Mouse (Mus musculus): ENCODE measurements around the gene P2ry12.

The P2ry12 gene

GRCm38 (mm10) chr3:59230912-59231311, 31.8 kb downstream of the P2ry12 start:
- no peak for DNase-seq

- DNase-seq, result peak; percentile 22 to 27
Measured at GRCm38 (mm10) chr3:59228730-59229551, 33.7 kb downstream of the P2ry12 start.

GRCm38 (mm10) chr3:59227696-59228095, 35.0 kb downstream of the P2ry12 start:
- no peak for DNase-seq

GRCm38 (mm10) chr3:59225411-59225810, 37.3 kb downstream of the P2ry12 start:
- no peak for DNase-seq

- no peak for DNase-seq
Measured at GRCm38 (mm10) chr3:59222303-59222702, 40.4 kb downstream of the P2ry12 start.

GRCm38 (mm10) chr3:59219326-59219725, 43.3 kb downstream of the P2ry12 start:
- DNase-seq, result no peak

GRCm38 (mm10) chr3:59217211-59217610, 45.5 kb downstream of the P2ry12 start:
- DNase-seq, result no peak

GRCm38 (mm10) chr3:59212404-59212803, 50.3 kb downstream of the P2ry12 start:
- DNase-seq, result no peak

- no peak for DNase-seq
Measured at GRCm38 (mm10) chr3:59211784-59212183, 50.9 kb downstream of the P2ry12 start.

- DNase-seq, result no peak
Measured at GRCm38 (mm10) chr3:59210727-59211126, 51.9 kb downstream of the P2ry12 start, which contains the start of gene P2ry13. TSS of gene P2ry13 (minus strand) at chr3:59210882.

- no peak for DNase-seq
Measured at GRCm38 (mm10) chr3:59210089-59210488, 52.6 kb downstream of the P2ry12 start.

- peak; percentile 21 to 61 for DNase-seq
Measured at GRCm38 (mm10) chr3:59208650-59209548, 53.8 kb downstream of the P2ry12 start.

GRCm38 (mm10) chr3:59205941-59206340, 56.7 kb downstream of the P2ry12 start:
- no peak for DNase-seq

- DNase-seq, result no peak
Measured at GRCm38 (mm10) chr3:59204719-59205503, 57.8 kb downstream of the P2ry12 start.

GRCm38 (mm10) chr3:59203802-59204520, 58.7 kb downstream of the P2ry12 start:
- DNase-seq, result no peak

- DNase-seq, result no peak
Measured at GRCm38 (mm10) chr3:59197329-59197948, 65.2 kb downstream of the P2ry12 start.

- DNase-seq, result no peak
Measured at GRCm38 (mm10) chr3:59194938-59195337, 67.7 kb downstream of the P2ry12 start, which contains the start of gene Gpr87. TSS of gene Gpr87 (minus strand) at chr3:59195104.

GRCm38 (mm10) chr3:59194099-59194498, 68.6 kb downstream of the P2ry12 start:
- no peak for DNase-seq

- DNase-seq, result no peak
Measured at GRCm38 (mm10) chr3:59191674-59192073, 71.0 kb downstream of the P2ry12 start.

GRCm38 (mm10) chr3:59187336-59187735, 75.3 kb downstream of the P2ry12 start:
- DNase-seq, result no peak

- no peak for DNase-seq
Measured at GRCm38 (mm10) chr3:59185662-59186061, 77.0 kb downstream of the P2ry12 start.

- no peak for DNase-seq
Measured at GRCm38 (mm10) chr3:59182129-59182528, 80.5 kb downstream of the P2ry12 start.

Data from kidney, postnatal 36 days (tissue).